Mouse (Mus musculus): Measurements from ENCODE around the gene Ankrd34a. TPM values are rescaled to one million over a fixed set of nuclear protein-coding genes. Genes with fewer than 3 reads are reported as not detected.

Ankrd34a gene
- total RNA-seq, 2 experiments from 2014 or later = 56.6 to 57.0 TPM

DNA sequence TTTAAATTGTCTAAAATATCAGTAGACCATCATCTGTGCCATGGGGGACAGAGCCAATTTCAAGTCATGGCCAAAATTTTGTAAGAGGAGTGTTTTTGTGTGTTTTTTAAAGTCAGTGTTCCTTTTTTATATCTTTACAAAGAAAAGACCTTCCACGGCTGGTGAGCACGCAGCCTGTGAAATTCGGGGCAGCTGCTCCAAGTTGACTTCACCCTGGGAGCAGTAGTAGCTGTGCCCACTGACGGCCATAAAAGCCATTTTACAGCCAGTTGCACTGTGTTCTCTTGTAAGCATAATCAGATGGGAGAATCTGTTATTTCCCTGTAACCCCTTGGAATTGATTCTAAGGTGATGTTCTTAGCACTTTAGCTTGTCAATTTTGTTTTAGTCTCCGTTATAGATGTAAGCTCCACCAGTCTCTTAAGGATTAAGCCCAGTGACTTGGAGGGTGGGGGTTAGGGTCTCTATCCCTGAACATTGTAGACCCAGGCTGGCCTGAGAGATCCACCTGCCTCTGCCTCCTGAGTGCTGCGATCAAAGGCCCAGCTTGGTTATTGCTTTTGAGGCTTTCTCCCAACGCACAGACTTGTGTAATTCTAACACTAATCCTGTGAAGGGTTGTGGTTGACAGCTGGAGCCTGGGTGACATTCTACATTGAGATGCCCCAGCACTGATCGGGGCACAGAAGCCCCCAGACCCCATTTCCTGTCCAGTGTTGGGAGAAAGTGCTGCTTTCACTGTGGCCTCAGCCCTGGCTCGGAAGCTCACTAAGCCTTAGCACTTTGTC, 35.4 kb upstream of the Ankrd34a start:
- intact Hi-C loops (cut with DNase I) = no loop called here
- DNase-seq (ENCODE audit: extremely low spot score in 1 of 2, low spot score in 2 of 2) = no peak

DNA sequence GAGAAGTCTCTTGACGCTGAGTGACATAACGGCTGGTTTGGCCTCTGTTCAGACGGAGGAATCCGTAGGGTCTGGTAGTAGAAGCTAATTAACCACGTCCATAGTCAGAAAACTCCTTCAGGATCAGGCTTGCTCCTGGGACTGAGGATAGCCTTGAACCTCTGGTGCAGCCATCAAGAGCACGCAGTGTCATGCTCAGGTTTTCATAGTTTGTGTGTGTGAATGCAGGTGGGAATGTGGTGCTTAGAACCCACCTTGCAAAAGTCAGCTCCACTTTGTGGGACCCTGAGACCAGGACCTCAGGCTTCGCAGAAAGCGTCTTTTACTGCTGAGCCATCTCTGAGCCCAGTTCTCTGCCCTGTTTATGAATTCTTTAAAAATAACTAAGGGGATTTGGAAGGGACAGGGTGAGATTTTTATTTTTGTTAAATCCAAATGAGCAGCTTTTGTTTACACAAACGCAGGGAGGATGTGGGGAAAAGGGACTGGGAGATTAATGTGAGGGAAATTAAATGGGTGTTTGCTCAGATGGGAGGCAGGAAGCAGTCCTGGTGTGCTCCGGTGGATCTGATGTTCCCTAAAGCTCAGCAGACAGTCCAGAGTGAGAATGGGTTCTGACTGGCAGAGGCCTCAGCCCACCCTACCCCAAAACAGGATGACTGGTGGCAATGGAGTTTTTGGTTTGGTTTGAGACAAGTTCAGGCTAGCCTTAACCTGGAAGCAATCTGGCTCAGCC, 34.3 kb upstream of the Ankrd34a start:
- no peak for DNase-seq (ENCODE audit: extremely low spot score in 1 of 2, low spot score in 2 of 2)
- intact Hi-C loops (cut with DNase I) = no loop called here

DNA sequence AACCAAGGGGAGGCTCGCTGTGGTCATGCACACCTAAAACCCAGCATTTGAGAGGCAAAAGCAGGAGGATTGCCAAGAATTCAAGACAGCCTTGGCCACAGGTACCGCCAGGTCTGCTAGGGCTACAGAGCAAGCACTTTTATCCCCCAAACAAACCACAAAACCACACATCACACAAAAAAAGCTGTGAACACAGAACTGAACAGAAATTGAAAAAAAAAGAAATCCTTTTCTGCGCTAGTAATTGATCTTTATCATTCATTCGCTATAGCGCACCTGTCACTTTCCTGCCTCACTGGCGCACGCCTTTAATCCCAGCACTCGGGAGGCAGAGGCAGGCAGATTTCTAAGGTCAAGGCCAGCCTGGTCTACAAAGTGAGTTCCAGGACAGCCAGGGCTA, 33.2 kb upstream of the Ankrd34a start:
- intact Hi-C loops (cut with DNase I) = no loop called here
- DNase-seq (ENCODE audit: extremely low spot score in 1 of 2, low spot score in 2 of 2) = no peak

DNA sequence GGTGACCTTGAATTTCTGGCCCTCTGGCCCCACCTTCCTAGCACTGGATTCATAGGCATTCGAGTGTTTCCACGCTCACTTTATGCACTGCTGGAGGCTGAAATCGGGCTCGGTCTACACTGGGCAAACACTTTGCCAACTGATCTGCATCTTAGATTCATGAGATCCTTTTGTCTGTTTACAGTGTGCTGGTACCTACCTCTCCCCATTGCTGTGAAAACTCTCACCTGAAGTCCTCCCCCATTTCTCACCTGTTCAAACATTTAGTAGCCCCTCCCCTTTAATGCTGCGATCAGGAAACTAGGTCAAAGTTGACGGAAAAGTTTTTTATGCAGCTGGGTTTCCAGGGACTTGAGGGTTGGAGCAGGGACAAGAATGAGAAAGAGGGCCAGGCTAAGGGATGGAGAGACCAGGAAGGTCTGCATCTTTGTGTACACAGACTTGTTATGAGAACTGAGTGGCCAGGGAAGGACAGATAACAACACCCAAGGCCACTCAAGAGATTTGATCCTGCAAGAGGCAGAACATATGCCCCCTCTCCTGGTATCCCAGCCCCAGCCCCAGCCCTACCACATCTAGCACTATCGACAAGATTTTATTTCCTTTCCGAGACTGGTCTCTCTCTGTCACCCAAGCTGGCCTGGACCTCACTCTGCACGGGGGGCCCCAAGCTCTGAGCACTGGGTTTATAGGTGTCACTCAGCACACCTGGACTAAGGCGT, 32.4 kb upstream of the Ankrd34a start:
- intact Hi-C loops (cut with DNase I) = no loop called here
- no peak for DNase-seq (ENCODE audit: extremely low spot score in 1 of 2, low spot score in 2 of 2)

DNA sequence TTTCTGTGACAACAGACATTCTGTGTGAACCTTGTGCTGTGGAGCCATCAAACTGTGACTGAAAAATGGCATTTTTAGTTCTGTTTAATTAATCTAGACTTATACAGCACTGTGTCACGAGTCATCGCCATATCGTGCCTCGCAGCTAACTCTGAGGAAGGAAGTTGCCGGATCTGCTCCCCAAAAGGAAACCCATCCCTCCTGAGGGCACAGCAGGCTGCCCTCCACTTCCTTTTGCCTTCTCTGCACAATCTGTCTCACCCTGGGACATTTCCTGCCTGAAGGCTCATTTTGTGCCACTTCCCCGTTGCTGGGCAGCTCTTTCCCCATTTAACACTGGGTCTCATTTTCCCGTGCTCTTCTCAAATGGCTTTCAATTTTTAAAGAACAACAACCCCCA, 31.8 kb upstream of the Ankrd34a start:
- no peak for DNase-seq (ENCODE audit: extremely low spot score in 1 of 2, low spot score in 2 of 2)
- intact Hi-C loops (cut with DNase I) = no loop called here

DNA sequence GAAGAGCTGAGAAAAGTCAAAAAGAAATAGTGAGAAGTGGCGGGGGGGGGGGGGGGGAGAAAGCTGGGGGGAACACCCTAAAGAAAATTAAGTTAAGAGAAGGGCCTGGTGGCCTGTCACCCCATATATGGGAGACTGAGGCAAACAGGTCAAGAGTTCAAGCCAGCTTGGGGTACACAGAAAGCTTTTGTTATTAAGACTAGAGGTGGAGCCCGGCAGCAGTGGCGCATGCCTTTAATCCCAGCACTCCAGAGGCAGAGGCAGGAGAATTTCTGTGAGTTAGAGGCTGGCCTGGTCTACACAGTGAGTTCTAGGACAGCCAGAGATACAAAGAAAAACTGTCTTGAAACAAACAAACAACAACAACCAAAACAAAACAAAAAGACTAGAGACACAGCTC, 31.3 kb upstream of the Ankrd34a start:
- intact Hi-C loops (cut with DNase I) = no loop called here
- DNase-seq (ENCODE audit: extremely low spot score in 1 of 2, low spot score in 2 of 2) = no peak

DNA sequence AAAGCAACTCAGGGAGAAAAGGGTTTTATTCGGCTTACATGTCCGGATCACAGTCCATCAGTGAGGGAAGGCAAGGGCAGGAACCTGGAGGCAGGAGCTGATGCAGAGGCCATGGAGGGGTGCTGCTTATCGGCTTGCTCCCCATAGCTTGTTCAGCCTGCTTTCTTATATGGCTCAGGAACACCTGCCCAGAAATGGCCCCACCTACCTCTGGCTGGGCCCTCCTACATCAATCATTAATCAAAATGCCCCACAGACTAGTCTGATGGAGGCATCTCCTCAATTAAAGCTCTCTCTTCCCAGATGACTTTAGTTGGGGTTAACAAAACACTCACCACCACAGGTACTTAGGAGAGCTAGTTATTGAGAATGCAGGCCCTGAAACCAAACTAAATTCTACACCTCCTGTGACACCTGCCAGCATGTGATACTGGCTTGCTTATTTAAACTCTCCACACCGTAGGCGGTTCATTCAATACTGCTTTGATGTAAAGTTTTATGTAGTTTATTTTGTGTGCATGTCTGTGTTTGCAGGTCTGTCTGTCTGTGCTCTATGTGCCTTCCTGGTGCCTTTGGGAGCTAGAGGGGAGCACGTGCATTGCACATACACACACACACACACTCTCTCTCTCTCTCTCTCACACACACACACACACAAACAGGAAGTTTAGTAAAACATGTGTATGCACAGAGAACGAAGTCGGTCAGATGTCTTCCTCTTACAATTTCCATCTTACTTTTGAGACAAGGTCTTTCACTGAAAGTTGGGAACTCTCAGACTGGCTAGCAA, 29.6 kb upstream of the Ankrd34a start:
- DNase-seq (ENCODE audit: extremely low spot score in 1 of 2, low spot score in 2 of 2) = no peak

DNA sequence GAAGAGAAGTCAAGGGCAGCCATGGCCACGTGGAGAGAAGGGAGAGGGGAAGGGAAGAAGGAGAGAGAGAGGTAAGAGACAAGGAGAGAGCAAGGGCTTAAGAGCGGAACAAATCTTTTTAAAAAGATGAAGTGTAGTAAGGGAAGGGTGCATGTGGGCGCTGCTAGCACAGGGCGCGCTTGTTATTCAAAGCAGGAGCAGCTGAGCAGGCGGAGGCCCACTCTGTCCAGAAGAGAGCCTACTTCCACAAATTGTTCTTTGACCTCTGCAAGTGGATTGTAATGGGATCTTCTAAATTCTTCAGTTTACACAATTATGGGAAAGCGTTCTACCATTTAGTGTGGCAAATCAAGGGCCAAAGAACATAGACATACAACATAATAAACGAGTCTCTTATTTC, 27.8 kb upstream of the Ankrd34a start:
- no peak for DNase-seq (ENCODE audit: extremely low spot score in 1 of 2, low spot score in 2 of 2)
- intact Hi-C loops (cut with DNase I) = no loop called here

More for the DNA sequence above, 29.6 kb upstream of the Ankrd34a start:
- intact Hi-C loops (cut with DNase I) = no loop called here

DNA sequence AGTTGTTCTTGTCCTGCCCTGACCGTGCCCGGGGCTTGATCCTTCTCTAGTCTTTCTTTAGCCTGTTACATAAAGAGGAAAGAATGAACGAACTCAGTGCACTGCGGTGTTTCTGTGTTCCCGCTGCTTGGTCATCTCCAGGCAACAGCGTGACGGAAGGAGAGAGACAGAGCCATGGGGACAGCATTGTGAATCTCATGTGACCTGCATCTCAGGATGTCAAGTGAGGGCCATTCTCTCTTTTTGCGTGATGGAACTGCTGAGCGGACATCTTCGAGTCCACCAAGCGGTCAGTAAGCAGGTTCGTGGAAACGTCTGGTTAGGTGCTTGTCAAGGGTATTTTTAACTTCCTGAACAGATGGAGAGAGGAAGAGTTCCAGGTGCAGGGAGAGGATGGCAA, 26.9 kb upstream of the Ankrd34a start:
- no peak for DNase-seq (ENCODE audit: extremely low spot score in 1 of 2, low spot score in 2 of 2)
- intact Hi-C loops (cut with DNase I) = no loop called here

DNA sequence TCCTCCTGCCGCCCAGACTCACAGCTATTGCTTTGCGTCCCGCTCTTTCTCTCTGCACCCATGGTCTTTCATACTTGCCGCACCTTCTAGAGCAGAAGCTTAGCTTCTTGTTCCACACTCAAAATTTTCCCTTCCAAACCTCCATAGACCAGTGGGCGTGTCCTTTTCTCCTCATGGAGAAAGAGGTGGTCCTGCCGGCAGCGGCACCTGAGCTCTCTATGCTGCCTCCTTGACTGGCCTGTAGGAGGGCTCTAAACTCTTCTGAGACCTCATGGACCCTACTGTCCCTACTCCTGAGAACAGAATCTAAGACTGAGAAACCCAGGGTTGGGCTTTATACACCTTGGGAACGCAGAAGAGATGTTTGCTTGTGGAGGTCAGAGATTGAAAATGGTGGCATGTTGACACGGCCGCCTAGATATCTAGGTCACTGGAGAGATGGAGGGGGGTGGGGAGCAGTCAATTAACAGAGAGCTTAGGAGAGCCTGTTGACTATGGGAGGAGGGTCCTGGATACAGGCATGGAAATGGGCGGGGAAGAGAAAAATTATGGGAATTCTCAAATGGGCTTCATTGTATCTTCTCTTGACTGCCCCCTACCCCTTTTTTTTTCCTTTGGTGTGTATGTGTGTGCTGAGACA, 26.4 kb upstream of the Ankrd34a start:
- intact Hi-C loops (cut with DNase I) = no loop called here

DNA sequence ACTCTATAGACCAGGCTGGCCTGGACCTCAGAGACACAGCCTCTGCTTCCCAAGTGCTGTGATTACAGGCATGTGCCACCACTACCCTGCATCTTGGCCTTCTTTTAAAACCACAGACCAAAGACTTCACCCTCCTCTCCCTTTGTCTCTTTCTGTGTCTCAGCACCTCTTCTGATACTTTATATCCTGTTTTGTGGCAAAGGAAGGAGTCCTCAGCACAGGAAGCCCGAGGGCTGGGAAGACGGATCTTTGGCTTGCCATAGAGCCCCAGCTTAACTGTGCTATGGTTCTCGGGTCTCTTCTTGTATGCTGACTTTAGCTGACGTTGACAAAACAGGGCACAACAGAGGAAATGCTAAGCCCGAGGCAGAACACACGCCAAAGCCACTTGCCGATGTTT, 25.8 kb upstream of the Ankrd34a start:
- DNase-seq (ENCODE audit: extremely low spot score in 1 of 2, low spot score in 2 of 2) = no peak
- intact Hi-C loops (cut with DNase I) = no loop called here

More for the DNA sequence above, 26.4 kb upstream of the Ankrd34a start:
- DNase-seq (ENCODE audit: extremely low spot score in 1 of 2, low spot score in 2 of 2) = no peak

DNA sequence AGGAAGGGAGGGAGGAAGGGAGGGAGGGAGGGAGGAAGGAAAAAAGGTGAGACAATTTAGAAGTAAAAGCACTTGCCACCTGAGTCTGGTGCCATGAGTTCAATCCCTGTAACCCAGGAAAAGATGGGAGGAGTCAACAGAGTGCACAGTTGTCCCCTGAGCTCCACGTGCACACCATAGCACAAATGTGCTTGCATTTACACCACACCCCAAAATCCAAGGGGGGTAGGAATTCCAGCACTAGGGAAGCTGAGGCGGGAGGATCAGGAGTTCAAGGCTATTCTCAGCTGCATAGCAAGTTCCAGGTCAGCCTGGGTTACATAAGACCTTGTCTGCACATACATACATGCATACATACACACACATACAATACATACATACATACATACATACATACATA, 25.1 kb upstream of the Ankrd34a start:
- intact Hi-C loops (cut with DNase I) = no loop called here
- no peak for DNase-seq (ENCODE audit: extremely low spot score in 1 of 2, low spot score in 2 of 2)

DNA sequence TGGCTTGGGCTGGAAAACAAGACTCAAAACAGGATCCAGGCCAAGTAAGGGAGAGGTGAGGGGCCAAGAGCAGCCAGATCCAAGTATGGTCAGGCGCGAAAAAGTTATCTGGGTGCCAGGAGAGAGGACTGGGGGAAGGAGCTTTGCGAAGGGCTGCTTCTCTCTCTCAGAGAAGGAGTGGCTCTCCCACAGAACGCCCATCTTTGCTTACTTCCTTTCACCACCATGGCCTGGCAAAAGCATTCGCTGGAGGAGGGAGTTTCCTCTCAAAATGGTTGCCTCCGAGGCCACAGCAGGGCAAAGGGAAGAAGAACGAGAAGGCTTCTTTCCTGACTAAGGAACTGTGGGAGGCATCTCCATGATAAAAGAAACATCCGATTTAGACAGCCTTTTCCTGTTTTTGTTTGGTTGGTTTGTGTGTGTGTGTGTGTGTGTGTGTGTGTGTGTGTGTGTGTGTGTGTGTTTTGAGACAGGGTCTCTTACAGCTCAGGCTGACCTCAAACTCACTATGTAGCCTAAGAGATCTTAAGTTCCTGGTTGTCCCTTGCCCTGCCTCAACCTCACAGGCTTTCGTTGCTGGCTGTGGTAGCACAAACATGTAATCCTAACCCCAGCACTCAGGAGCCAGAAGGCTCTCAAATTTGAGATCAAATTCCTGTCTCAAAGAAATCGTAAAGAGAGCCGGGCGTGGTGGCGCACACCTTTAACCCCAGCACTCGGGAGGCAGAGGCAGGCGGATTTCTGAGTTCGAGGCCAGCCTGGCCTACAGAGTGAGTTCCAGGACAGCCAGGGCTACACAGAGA, 24.3 kb upstream of the Ankrd34a start:
- DNase-seq (ENCODE audit: extremely low spot score in 1 of 2, low spot score in 2 of 2) = no peak
- intact Hi-C loops (cut with DNase I) = no loop called here

DNA sequence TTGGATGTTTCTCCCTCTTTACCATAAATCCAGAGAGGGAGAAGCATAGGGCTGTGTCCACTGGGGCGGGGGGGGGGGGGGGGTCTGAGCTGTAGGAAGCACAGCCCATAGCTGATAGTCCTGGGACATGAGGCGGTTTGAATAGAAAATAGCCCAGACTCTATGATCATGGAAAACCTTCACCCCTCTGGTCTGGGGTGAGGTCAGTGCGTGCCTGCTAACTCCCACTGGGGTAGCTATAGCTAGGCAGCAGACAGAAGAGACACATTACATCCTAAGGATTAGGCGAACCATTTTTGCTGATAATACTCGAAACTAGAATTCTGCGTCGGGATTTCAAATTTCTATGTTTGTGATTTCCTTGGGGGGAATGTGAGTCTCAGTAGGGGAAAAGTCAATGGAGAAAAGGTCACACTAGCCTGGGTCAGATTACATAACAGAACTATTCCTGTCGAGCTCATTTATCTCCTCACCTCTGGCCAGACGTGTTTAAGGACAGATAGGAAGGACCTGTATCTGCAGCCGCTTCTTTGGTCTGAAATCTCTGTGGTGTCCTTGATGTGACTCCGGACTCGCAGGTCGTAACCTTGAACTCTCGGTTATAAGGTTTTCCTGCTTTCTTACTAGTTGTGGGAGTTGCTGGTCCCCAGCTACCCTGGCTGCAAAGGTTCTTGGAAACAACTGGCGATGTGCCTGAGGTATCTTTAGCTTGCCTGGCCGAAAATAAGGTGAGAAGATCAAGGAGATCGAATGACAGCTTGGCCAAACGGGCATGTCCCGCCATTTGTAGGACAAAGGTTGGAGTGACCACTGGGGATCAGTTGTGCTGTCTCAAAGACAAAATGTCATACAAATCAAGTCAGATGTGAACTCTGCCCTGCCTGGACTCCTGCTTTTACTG, 22.6 kb upstream of the Ankrd34a start:
- intact Hi-C loops (cut with DNase I) = no loop called here
- DNase-seq (ENCODE audit: extremely low spot score in 1 of 2, low spot score in 2 of 2) = no peak

DNA sequence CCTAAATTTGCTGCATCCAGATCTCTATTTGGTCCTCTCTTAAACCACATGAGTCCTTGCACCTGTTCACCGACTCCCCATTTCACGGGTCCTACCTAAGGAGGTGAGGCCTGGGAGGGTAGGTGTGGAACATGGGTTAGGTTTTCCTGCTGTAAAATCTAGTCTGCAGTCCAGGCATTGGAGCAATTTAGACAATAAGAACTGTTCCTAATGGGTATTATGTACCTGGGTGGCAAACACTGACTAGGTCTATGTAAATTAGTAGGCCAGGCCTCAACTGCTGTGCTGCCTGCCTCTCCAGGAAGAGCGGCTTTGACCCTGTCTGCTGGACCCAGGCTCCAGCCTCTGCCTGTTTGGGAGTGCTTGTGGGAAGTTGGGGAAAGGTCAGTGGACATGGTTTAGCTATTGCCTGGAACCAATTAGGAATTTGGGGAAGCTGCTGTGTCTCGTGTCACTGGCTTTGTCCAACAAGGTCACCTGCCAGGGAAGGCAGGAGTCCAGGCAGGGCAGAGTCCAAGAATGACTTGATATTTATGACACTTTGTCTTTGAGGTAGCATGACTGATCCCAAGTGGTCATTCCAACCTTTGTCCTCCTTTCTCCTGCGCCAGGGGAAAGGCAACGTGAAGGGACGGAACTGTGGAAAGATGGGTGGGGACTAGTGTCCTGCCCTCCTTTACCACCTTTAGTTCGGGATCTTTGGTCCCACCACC, 21.0 kb upstream of the Ankrd34a start:
- intact Hi-C loops (cut with DNase I) = no loop called here
- DNase-seq (ENCODE audit: extremely low spot score in 1 of 2, low spot score in 2 of 2) = no peak

DNA sequence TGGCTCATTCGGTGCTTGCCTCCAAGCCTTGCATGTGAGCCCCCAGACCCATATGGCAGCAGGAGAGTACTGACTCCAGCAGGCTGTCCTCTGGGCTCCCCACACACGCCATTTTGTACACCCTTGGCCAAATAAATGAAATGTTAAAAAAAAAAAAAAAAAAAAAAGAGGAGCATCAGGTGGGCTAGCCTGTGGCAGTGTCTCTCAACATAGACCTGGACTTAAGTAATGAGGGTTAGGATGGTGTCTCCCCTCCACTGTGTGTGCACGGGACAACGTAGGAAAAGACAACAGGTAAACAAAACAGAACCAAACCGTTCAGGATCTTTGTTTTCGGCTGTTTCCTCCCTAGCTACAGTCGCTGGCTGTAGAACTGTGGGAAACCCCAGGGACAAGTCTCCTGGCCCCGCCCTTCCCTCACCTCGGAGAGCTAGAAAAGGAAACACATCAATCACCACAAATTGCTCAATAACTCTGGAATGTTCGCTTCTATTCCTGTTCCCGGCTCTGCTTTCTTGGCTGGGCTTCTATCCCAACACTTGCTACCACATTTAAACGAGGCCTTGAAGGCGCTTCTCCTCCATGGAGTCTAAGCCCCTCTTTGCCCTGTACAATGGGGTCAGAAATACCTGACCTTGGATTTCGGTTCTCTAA, 20.3 kb upstream of the Ankrd34a start:
- peak in 1 of 2 experiments; percentile 78 for DNase-seq (ENCODE audit: extremely low spot score in 1 of 2, low spot score in 2 of 2)
- intact Hi-C loops (cut with DNase I) = loop anchor here (1.0 kb wide), 1 partner anchor 25 kb away; no protein-coding TSS in a partner anchor
